Mouse (Mus musculus) G1E (cell line): ENCODE measurements around the gene Dcaf4.

Experiments
- GATA1 ChIP-seq: IDR thresholded peaks from 2 replicates; pipeline ENCODE4 v1.6.1; 2012; ENCODE audit warnings: borderline replicate concordance, low read length, inconsistent platforms, mixed read lengths
- TAL1 ChIP-seq: conservative IDR thresholded peaks from 2 replicates; pipeline ENCODE4 v1.6.1; 2012; ENCODE audit warnings: low read depth, low read length, inconsistent platforms, mixed read lengths

- TF ChIP-seq GATA1 (no peak), TAL1 (no peak)
These were observed 62.5 kb downstream of the Dcaf4 start for GRCm38 (mm10) chr12:83582747-83583146.
